Mouse (Mus musculus) induced T-regulatory cell, adult 2 months (primary cell): ENCODE results near the gene Capn15.

Experiments used
- DNase-seq: peaks from one replicate; pipeline ENCODE4 v3.0.0-alpha.2; 2012; ENCODE audit warnings: low read depth

Gene Capn15

DNA sequence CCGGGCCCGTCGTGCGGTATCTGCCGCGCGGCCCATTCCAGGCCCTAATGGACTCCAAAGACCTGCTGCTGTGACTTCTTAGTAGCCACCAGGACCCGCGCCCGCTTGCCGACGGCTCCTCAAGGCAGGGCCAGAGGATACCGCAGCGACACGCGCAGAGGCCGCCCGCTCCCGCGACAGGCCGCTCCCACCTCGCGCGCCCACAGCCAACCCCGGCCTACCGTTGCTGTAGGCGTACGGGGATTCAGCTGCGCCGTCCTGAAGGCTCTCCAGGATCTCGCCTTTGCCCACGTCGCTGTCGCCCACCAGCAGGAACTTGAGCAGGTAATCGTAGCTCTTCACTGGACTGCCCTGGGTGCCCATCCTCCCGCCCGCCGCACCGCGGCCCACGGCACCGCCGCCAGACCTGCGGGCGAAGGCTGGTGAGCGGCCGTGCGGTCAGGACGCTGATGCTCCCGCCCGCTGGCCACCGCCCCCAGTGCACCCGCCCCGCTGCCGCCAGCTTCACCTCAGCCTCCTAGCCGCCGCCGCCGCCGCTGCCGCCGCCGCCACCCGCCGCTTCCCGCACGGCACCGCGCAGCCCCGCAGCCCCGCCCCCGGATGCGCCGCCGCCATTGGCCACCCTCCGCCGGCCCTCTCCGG is 66.3 kb downstream of the Capn15 start, which contains the start of gene Rab40c:
Gene Rab40c, minus strand, starts transcription at position 584 of the 642 bp plus-strand sequence.
- peak; percentile 73 for DNase-seq

DNA sequence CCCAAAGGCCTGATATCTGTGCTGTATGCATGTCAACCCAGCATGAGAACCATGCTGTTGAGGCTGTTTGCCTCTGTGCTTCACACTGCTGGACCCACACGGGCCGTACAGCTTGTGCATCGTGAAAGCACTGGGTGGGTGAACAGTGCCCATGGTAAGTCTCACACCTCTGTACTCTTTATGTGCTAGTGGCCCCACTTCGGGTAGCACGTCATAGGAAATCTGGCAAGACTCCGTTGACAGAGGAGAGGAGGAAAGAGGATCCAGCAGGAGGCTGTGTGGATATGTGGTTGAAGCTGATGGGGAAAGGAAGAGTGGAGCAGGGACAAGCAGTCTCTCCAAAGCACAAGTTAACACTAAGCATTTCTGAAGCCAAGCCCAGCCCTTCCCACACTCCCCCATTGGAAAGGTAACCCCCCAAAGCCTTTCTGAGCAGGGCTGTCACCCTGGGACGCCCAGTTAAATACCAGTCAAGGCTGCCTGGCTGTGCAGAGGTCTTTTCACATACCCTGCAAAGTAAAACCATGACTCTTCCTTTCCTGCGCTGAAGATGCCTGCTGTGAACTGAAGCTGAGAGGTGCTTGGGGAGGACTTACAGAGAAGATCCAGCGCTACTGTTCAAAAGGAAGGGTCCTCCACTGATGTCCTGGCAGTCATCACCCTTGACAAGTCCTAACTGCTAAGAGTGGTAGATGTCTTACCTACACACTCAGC is 67.4 kb downstream of the Capn15 start:
- no peak for DNase-seq

DNA sequence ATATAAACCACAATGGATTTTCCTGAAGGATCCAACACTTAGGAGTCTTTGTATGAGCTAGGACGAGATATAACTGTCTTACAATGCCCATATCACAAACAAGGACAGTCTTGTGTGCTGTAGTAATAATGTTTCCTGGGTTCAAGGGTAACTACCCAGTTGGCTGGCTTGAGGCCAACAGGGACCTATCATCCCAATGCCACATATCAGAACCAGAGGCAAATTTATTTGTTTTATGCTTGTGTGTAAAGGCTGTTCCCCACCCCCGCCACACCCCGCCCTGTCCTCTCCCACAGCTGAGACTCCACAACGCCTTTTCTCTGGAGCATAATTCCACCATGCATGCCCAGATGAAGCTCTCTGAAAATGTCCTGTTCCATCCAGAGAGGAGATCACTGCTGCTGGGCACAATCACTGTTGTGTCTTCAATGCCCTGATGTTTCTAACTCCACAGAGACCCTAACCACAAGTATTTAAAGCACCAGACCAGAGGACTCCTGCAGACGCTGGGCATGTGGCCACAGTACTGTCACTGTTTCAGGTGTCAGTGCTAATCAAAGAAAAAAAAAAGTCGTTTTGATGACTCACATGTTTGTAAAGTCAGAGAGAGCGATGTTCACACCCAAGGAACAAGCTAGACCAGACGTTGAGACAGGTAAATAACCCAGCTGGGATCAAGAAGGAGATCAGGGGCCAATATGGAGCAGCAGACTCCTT is 68.5 kb downstream of the Capn15 start:
- no peak for DNase-seq

DNA sequence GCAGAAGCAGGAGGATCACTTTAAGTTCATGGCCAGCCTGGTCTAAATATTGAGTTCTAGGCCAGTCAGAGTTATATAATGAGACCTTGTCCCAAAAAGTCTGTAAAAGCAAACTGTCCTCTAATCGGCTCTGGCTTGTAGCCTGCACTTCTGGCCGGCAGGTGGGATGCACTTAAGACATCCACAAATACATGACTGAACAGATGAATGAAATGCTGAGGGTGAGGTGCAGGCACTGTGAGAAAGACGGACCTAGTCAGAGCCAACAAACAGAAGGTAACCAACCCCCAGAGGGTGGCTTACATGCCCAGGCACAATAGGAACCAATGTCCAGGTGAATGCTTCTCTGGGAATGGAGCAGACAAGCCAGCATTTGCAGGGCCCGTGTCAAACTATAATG is 71.3 kb downstream of the Capn15 start:
- DNase-seq: no peak

DNA sequence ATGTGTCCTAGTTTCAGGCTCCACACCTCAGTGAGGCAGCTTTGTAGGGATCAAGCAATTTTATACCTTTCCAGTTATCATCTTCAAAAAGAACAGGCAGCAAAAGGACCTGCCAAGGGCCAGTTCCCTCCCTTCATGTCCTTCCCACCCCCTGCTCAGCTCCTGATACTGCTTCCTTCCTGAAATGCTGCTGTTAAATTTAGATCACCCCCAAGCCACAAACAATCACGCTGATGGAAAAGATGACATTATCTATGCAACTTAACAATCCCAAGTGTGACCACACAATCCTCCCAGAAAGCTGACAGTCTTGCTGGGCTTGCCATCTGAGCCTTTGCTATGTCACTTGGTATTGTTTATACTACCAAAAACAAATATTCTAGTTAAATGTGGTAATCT is 71.7 kb downstream of the Capn15 start:
- DNase-seq: no peak

DNA sequence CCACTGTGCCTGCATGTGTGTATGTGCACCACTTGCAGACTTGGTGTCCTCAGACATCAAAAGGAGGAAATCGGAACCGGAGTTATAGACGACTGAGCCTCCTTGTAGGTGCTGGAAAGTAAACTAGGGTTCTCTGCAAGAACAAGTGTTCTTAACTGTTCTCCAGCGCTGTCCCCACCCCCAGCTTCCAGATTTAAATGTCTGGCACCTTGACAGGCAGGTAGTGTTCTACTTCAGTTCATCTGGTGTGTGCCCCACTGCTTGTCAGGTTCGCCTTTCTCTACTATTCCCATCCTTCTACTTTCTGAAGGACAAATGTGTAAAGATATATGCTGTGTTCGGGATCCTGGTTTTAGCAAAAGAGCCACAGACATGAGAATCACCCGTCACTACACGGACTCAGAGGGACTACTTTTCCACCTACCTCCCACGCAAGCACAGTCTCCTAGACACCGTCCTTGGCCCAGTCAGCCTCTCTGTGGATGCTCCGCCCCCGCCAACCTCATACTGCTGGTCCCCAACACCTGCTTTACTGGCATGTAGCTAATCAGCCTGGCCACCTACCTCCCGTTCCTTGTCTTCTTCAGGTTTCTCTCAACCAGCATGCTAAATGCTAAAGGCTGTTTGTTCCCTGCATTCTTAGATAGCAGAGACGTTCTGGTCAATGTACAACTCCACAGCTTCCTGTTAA is 72.3 kb downstream of the Capn15 start:
- no peak for DNase-seq

DNA sequence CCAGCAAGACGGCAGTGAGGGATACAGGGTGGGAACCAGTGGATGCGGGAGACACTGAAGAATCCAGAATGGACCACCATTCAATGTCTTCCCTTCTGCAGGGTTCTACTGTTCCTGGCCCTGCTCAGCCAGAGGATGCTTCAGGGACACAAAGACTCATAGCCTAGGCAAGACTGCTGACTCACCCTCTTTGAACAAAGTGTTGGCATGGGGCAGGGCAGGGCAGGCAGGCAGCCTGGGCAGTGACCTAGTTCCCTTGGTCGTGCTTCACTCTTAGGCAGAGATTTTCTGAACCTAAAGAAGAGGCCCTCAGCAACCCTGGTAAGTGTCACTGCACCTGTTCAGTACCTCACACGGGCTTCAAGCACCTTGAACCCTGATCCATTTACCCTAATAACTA is 73.8 kb downstream of the Capn15 start:
- no peak for DNase-seq
